Mouse (Mus musculus): ENCODE data around the gene Shld1.
A peak's percentile ranks its signal among the peaks of the same experiment; 100 is the strongest.

Gene Shld1

DNA sequence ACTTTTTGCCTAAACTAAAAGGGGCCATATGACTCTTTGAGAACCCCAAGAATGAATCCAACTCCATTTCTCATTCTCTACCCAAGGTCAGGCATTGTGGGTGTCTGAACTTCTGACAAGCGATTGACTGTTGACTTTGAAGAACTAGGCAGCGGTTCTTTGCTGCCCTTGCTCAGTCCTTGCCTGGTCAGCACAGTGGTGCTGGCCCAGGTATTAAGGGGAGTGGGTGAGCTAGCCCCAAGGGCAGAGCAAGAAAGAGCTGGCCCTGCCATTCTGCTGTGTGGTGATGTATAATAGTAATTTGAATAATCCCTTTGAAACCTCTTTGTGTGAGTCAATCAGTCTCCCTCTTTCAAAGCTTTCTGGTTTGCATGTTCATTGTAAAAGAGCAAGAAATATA lies 39.4 kb downstream of the Shld1 start:
- DNase-seq, result no peak

DNA sequence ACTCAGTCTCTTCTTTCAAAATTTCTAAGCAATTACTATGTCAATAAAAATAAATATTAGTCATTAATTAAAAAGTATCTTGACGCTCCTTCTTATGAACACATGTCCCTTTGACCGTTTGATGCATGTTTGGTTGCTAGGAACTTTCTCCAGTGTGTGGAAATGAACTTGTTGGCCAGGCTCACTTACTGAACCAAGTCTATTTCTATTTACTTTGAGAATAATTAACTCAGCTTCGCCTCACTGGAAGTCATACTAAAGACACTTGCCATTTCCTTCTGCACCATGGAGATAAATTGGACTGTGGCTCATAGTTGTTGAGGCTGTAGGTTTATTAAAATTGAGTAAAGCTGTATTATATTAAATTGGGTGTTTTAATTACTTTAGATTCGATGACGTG lies 46.2 kb downstream of the Shld1 start:
- no peak for DNase-seq

DNA sequence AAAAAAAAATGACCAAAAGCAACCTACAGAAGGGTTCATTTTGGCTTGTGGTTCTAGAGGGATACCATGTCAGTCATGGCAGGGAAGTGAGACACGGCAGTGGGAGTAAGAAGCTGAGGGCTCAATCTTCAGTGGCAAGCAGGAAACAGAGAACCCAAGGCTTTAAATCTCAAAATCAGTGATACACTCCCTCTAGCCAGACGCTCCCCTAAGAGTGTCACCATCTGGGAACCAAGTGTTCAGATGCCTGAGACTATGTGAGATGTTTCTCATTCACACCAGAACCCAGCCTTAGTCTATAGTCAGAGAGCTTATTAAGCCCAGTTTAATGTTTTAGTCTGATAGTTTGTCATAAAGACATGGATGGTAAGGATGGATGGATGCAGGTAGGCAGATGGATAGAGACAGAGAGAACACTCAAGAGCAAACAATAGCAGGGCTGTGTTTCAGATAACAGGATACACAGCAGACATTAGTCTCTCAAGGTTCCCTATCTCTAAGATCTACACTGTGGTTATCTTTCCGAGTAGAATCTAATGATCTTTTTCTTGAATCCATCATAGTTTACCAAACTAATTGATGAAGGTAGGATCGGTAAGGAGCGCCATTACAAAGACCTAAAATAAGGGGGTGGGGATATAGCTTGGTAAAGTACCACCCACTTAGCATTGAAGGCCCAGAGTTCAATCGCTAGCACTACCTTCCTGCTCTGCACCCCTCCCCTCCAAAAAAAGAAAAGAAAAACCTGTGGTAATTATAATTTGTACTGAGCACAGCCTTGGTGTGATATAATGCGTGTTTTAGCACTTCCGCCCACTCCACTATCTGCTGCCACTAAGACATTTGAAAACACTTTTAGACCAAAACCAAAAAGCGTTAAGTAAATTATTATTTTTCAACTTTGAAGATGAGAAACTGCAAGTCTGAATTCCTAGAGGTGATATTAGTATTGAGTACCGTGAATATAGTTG lies 47.2 kb downstream of the Shld1 start:
- no peak for DNase-seq

DNA sequence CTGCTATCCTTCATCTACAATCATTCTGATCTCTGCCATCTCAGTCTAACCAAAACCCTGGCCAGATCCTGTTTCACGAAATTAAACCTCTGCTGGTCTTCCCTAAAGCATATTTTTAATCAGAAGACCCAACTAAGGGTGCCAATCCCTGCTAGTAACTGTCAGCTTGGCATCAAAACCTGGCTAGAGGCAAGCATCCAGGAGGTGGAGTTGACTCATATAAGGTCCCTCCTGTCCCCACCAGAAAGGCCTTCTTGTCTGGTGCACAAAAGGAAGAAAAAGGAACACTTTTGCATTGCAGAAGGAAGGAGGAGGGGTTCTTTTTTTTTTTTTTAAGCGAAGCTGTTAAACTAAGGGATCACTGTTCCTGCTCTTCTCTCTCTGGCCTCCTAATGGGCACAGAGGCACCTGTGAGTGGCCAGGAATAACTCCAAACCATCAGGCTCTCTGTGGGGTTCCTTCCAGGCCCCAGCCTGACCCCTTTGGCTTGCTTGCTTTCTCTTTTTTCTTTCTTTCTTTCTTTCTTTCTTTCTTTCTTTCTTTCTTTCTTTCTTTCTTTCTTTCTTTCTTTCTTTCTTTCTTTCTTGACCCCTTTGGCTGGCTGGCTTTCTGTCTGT lies 52.2 kb downstream of the Shld1 start:
- no peak for DNase-seq

DNA sequence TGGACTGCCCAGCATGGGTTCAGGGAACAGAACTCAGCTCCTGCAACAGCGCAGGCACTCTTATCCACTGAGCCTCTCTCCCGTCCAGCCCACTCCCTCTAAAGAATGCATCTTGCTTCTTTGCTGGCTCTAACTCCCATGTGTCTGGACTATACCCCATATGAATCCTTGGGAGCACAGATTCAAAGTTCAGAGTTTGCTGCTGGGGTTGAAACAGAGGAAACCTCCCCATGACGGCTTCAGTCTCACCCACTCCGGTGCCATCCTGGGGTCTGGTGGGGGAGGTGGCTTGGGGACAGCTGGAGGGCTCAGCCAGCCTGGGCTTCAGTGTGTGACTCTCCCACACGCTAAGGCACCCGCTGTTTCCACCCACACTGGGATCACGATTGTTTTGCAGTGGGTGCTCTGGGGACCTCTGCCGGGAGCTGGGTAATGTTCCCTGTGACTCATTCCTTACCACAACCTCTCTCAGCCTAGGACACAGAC lies 55.2 kb downstream of the Shld1 start:
- no peak for DNase-seq

GRCm38 (mm10) chr2:132744866-132745265 lies 58.1 kb downstream of the Shld1 start:
- DNase-seq, result no peak

DNA sequence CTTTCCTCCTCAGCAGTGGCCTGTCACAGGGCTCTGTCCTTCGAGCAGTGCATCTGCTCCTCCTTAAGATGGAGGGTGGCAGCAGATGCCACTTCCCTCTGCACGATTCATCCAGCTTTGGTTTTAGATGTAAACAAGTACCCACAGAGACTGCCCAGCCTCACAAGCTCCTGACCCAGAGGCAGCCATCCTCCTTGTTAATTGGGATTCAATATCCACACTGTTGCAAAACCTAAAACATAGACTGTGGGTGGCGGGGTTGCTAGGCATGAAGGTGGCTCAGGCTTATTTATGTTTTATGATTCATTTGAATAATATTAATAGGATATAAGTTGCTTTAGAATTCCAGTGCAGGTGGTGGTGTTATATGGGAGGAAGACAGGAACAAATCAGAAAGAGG lies 59.4 kb downstream of the Shld1 start:
- DNase-seq, result no peak

DNA sequence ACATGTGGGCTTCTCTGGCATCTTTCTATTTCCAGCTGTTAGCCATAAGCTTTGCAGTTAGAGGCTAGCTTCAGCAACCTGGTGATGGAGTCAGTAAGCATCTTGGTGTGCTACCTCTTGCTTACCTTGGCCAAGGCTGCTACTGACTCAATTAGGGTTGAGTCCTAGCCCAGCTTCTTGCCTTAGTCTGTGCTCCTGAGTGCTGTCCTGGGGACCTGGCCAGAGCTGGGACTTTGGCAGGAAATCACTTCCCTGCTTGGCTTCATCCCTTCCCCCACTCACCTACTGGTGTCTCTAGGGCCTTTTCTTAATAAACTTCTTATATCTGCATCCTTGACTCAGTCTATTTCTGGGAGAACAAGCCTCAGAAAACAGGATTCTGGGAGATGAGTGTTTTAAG lies 64.0 kb downstream of the Shld1 start:
- DNase-seq, result no peak

DNA sequence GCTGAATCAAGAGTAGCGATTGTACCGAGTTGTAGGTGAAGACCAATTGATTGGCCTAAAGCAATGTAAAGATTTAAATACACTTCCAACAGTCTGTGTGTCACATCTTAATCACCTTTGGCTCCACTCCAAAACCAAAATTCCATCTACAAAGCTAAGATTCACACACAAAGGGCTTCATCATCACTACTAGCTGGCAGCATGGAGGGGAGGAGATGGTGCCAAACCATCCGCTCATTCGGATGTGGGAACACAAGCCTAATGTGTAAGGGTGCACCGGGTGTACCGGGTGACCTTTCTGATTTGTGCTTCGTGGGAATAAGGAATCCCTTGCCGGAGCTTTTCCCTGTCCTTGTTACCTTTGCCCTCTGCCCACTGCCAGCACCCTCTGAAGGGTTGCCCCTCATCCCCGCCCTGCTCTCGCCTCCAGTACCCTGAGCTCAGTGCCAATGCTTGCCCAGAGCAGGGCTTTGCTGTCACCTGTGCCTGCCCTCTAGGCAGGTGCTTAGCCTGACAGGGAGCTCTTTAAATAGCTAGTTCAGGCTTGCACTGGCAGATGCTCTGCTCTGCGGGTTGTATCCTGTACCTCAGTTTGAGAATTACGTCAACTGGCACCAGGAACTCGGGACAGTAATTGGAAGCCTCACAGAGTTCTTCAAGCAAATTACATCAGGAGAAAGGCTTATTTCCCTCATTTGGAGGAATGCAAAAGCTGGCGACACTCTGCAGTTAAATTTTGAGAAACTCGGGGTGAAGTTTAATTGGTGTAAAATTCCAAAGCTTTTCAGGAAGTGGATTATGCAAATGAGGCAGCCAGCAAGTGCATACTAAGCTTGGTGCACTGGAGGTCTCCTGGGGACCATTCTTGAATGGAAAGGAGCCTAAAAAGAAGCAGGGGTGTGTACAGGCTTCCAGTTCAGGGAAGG lies 64.7 kb downstream of the Shld1 start:
- no peak for DNase-seq

DNA sequence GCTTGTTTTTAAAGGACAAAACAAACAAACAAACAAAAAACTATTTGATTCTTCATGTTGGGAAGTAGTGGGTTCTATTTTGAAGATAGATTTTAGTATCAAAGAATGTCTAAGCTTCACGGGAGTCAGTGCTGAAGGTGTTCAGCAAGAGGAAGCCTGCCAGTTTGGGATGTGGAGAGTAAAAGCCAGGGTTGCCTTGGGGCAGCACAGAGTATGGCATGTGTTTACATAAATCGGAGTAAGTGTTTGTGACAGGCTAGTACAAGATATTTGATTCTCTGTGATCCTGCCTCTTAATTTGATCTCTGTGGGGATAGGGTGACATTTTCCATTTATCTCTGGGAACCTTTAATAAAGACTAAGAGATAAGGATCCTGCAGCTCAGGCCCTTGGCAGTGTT lies 65.7 kb downstream of the Shld1 start:
- DNase-seq, result no peak

GRCm38 (mm10) chr2:132753137-132753536 lies 66.4 kb downstream of the Shld1 start:
- no peak for DNase-seq

DNA sequence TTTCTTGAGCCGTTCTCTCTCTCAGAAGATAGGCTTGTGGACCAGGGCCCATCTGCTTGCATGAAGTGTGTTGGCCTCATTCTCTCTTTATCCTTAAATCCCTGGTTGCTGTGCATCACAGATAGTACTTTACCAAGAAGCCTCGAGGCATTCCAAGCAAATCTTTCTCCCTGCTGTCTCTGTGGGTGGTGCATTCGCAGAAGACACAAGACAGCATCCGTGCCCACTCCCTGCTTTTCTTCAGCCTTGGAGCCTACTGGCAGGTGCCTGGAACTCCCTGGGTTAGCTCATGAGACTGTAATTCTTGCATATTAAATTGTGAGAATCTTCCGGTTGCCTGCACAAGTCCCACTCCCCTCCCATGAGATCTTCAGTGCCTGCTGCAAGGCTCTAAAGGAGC lies 71.2 kb downstream of the Shld1 start:
- DNase-seq, result no peak

- DNase-seq, result no peak
These were observed 84.1 kb downstream of the Shld1 start for GRCm38 (mm10) chr2:132770822-132771221.

DNA sequence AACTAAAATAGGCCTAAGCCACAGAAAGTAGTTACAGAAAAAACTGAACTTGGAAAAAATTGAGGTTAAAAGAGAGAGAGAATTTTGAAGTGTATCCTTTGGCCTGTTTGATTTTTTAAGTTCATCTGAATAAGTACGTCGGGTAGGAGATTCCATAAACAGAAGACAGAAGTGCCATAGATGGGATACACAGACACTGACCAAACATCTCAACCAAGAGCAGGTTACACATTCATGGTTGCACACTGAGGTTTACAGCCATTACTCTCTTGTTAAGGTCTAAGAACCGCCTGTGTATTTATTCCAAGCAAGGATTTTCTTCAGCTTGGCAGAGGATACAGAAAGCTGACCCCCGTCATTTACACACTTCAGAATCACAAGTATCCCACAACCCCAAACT lies 94.2 kb downstream of the Shld1 start, which contains the start of gene Chgb:
Gene Chgb (plus strand): TSS at position 301 of the 400 bp plus-strand sequence.
- DNase-seq, result no peak

DNA sequence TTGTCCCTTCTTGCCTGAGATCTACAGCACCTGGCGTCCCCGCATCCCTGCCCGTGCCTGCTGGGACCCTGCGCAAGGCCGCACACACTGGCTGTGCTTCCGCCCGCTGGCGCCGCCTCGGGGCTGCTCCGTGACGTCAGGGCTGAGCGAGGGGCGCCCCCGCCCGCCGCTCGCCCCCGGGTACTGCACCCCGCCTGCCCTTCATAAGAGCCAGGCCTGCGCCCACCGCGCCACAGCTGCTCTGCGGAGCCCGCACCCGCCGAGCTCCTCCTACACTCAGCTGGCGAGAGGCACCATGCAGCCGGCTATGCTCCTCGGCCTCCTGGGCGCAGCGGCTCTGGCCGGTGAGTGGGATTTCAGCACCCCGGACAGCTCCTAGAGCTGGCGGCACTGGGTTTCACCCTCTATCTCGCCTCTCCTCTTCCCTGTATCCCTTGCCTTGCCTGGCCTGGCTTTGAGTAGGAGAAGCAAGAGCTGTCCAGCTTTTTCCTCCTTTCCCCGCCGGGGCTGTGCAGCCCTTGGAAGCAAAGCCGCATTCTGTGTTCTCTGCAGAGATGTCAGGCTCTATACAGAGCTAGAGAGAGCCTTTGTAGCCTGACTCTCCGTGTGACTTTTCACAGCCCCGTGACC lies 94.8 kb downstream of the Shld1 start:
- peak; percentile 67 to 73 for DNase-seq

GRCm38 (mm10) chr2:132784039-132784438 lies 97.3 kb downstream of the Shld1 start:
- DNase-seq, result no peak

DNA sequence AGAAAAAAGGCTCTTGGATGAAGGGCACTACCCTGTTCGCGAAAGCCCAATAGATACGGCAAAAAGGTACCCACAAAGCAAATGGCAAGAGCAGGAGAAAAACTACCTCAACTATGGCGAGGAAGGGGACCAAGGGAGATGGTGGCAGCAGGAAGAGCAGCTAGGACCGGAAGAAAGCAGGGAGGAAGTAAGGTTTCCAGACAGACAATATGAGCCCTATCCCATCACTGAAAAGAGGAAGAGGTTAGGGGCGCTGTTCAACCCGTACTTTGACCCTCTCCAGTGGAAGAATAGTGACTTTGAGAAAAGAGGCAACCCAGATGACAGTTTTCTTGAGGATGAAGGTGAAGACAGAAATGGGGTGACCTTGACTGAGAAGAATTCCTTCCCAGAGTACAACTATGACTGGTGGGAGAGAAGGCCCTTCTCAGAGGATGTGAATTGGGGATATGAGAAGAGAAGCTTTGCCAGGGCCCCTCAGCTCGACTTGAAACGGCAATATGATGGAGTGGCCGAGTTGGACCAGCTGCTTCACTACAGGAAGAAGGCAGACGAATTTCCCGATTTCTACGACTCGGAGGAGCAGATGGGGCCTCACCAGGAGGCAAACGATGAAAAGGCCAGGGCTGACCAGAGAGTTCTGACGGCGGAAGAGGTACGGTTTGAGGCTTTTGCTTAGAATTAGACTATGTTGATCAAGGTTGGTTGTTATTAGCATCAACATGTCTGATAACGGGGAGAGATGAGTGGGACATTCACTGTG lies 106.9 kb downstream of the Shld1 start:
- no peak for DNase-seq

DNA sequence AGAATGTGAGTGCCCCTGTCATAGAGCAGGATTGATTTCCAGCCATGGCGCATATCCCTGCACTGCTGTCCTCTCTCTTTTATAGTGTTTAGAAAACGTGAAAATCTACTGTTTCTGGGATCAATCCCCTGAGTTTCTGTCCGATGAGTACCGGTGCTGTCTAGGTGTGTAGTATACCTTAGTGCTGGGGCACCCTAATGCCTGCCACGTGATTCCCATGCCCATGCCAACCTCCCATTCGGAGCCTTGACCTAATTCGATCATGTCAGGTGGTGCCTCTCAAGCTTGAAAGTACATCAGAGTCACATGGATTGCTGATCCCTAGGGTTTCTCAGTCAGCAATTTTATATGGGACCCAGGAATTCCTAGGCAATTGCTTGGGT lies 107.5 kb downstream of the Shld1 start:
- DNase-seq, result no peak

All from B cell, adult 2 months (primary cell).